Mouse (Mus musculus) neutrophil, adult 5-6 weeks (primary cell): ENCODE results near the gene Cs. TPM values are rescaled to one million over a fixed set of nuclear protein-coding genes. Genes with fewer than 3 reads are reported as not detected.
A peak's percentile ranks its signal among the peaks of the same experiment; 100 is the strongest.

Experiments
- ATAC-seq: fragments of 151-379, 151-347 bp; 2 replicates; pipeline ENCODE4 v1.8.0; 2017; ENCODE audit warnings: mild to moderate bottlenecking, moderate TSS enrichment; ENCODE audit not compliant: insufficient number of reproducible peaks, poor library complexity, low FRiP score, severe bottlenecking; ENCODE audit errors: extremely low read depth
- total RNA-seq: library from RNA; stranded (forward); fragments of 200-1000 nt; gene quantifications from 2 replicates; pipeline ENCODE4 v1.2.3, GENCODE M21; 2017

Gene Cs
- total RNA-seq, 1 experiment from 2014 or later: 82.9 TPM

DNA sequence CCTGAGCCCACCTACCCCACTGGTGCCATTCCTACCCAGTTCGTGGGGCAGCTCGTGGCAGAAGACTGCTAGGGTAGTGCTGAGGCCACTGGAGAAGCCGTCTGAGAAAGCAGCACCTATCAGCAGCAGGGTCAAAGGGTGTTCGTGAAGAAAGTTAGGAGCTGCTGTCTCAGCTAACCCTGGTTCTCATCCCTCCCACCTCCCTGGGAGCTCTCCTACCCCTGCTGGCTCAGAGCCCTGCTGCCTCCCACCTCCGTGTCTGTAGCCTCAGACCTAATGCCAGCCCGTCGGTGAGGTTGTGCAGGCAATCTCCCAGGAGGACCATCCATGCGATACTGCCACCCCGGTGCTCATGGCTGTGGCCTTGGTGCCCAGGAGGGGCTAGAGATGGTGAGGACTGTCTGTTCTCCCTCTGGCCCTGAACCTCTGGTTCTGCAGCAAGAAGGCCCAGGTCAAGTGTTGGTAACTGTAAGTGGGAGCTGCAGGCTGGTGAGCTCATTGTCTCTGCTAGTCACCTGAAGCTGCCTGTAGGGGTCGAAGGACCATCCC lies 59.3 kb downstream of the Cs start:
- no peak for ATAC-seq

DNA sequence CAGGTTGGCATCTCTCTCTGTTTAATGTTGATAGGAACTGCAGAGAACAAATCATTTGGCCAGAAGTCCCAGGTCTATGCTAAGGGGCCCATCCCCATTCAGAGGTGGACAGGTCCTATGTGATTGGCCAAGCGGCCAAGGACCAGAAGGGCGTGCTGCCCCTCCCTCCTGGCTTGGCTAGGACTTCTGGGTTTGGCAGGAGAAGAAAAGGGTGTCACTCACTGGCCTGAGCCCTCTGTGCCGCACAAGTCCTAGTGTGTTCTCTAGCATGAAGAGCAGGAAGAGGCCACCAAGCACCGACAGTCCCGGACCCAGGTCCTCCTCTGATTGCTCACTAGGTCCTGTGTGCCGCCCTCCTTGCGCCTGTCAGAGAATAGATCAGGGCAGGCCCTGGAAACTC lies 59.9 kb downstream of the Cs start:
- no peak for ATAC-seq

- ATAC-seq: no peak
These were observed 62.8 kb downstream of the Cs start for GRCm38 (mm10) chr10:128400338-128400737.

- ATAC-seq: no peak
These were observed 63.5 kb downstream of the Cs start, which contains the start of gene Slc39a5 for GRCm38 (mm10) chr10:128401056-128401455. Gene Slc39a5 (minus strand): TSS chr10:128401229.

DNA sequence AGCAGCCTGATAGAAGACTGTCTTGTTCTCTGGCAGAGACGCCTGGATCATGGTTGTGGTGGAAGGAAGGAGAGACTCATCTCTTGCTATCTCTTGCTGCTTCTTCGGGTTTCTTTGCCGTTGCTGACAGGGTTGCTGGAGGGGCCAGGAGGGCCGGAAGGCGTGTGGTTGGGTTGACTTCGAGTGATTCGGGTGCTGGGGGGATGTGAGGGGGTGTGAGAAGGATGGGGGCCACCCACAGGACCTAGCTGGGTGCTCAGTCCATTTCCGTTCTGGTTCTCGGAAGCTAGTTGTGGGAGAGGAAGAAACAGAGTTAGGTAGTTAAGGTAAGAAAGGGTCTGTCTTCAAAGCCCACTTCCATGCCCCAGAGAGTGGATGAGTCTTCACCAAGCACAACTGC lies 64.1 kb downstream of the Cs start:
- ATAC-seq: no peak

DNA sequence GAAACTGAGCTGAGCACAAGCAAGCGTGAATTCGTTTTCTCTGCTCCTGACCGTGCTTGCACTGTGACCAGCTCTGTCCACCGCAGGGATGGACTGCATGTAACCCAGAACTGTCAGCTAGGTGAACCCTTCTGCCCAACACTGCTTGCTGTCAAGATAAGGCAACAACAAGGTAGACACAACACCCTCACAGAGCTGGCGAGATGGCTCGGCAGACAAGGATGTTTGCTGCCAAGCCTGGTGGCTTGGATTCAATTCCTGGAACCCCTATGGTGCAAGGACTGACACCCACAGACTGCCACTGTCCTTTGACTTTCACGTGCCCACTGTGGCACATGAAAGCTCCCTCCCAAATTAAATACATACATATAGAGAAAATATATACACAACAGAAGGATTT lies 66.4 kb downstream of the Cs start:
- ATAC-seq: no peak

DNA sequence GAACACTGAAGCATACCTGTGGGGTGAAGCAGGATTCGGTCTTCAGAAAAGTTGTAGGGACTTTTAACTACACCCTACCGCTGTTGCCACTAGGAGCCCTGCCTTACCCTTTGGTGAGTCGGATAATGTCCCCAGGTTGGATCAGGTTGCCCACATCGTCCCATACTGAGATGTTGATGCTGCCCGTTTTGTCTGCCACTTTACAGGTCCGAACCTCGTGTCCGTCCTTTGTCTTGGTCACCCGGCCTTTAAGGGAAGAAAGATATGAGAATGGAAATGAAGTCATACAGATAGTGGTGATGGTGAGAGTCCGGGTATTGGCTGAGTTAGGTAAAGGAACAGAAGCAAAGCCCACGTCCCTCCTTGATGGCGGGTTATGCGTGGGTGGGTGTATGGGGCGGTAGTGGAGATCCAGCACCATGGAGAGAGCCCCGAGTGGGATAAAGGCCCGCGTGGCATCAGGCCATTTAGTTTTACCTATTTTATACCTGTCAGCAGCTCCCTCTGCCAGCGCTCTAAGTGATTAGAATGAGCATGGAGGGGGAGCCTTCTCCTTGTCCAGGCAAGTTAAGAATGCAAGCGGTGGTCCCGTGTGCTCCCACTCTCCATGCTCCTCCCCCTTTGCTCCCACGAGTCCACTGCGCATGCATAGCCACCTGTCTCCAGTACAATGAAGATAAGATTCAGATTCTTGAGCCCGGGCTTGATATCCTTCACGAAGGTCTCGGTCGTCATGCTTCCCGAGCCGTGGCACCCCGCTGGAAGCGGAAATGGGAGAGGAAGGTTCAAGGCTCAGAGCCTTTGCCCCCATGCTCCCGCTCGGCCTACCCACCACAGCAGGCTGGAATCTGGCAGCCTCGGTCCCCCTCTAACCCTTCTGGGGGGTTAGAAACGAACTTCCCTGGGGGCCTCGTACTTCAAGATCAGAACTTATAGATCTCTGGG lies 71.3 kb downstream of the Cs start:
- no peak for ATAC-seq

- peak; percentile 85 for ATAC-seq
These were observed 72.4 kb downstream of the Cs start for GRCm38 (mm10) chr10:128409692-128410559.

GRCm38 (mm10) chr10:128410560-128410845 lies 73.0 kb downstream of the Cs start:
- ATAC-seq: no peak

DNA sequence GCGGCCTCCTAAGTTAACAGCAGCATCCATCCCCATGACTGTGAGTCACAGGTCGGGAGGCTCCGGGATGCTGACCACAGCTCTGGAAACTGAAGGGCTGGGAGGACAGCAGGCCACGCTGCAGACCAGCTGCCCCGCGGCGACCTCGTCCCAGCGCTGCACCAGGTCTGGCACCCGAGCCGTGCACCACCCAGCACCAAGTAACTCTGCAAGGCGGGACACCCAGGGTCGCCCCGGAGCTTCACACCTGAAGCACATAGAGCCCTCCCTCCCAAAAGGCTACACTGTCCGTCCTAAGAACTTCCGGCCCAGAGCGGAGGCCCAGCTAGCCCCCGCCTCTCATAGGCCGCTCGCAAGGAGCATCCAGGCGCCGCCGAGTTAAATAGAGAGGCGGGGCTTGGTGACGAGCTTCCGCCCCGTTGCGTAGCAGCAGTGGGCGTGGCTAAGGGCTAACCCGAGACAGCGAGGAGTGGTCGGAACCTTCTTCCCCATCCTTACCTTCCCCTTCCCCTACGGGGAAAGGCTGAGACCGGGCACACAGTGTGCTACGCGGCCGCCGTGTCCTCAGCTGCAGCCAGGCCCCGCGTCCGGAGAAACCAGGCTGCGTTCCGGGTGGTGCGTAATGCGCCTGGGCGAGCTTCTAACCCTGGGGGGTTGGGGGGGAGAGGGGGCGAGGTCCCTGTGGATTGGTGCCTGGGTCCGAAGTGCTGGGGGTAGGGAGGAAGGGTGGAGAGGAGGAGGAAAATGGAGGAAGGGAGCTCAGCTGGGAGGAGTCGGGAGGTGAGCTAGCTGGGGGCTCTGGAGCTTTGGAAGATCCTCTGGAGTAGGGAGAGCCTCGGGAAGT lies 73.9 kb downstream of the Cs start, which contains the start of the genes Nabp2 and Rnf41:
Gene Nabp2 (minus strand): TSS at position 282 of the 844 bp plus-strand sequence.
Gene Rnf41 (plus strand): TSS at position 447 of the 844 bp plus-strand sequence.
- peak; percentile 86 for ATAC-seq

- no peak for ATAC-seq
These were observed 74.5 kb downstream of the Cs start for GRCm38 (mm10) chr10:128412055-128412381.

Other genes starting within 250 kb of the Cs start
- 70.1 and 75.0 TPM in 2 replicates for gene Baz2a, start 246.2 kb upstream of the Cs start, total RNA-seq
- gene Rbms2, start 157.4 kb upstream of the Cs start, total RNA-seq: 8.3 and 12.5 TPM in 2 replicates
- gene Gls2, start 143.3 kb upstream of the Cs start, total RNA-seq: not detected in 2 replicates
- gene Spryd4, start 125.9 kb upstream of the Cs start, total RNA-seq: 4.4 TPM in 2 replicates
- 0.49 TPM in 1 of 2 replicates, not detected in the other for gene Mip, start 111.9 kb upstream of the Cs start, total RNA-seq
- 13.6 and 17.5 TPM in 2 replicates for gene Timeless, start 105.7 kb upstream of the Cs start, total RNA-seq
- 0.23 TPM in 1 of 2 replicates, not detected in the other for gene Apon, start 83.6 kb upstream of the Cs start, total RNA-seq
- gene Apof, start 69.1 kb upstream of the Cs start, total RNA-seq: 2.2 TPM in 1 of 2 replicates, not detected in the other
- 65.7 and 74.1 TPM in 2 replicates for gene Stat2, start 67.2 kb upstream of the Cs start, total RNA-seq
- gene Il23a, start 39.0 kb upstream of the Cs start, total RNA-seq: not detected in 2 replicates
- 30.0 and 31.3 TPM in 2 replicates for gene Pan2, start 34.4 kb upstream of the Cs start, total RNA-seq
- 23.6 and 30.7 TPM in 2 replicates for gene Cnpy2, start 15.3 kb upstream of the Cs start, total RNA-seq
- gene Coq10a, start 31.3 kb downstream of the Cs start, total RNA-seq: 23.1 and 23.6 TPM in 2 replicates
- gene Ankrd52, start 39.4 kb downstream of the Cs start, total RNA-seq: 16.0 and 16.8 TPM in 2 replicates
- not detected in 2 replicates for gene Slc39a5, start 63.5 kb downstream of the Cs start, total RNA-seq
- 43.4 and 46.3 TPM in 2 replicates for gene Nabp2, start 73.8 kb downstream of the Cs start, total RNA-seq
- 53.8 and 59.5 TPM in 2 replicates for gene Rnf41, start 73.9 kb downstream of the Cs start, total RNA-seq
- 117 and 119 TPM in 2 replicates for gene Smarcc2, start 121.5 kb downstream of the Cs start, total RNA-seq
- 1,334 and 1,420 TPM in 2 replicates for gene Myl6, start 156.4 kb downstream of the Cs start, total RNA-seq
- gene Myl6b, start 161.0 kb downstream of the Cs start, total RNA-seq: 0.58 and 2.0 TPM in 2 replicates
- gene Esyt1, start 188.1 kb downstream of the Cs start, total RNA-seq: 158 and 160 TPM in 2 replicates
- 36.2 and 37.9 TPM in 2 replicates for gene Zc3h10, start 210.0 kb downstream of the Cs start, total RNA-seq
- 1,707 and 2,029 TPM in 2 replicates for gene Rpl41, start 211.6 kb downstream of the Cs start, total RNA-seq
- gene Pa2g4, start 228.3 kb downstream of the Cs start, total RNA-seq: 47.6 and 55.1 TPM in 2 replicates